Mouse (Mus musculus) heart, adult 2 months (tissue): ENCODE measurements around the gene Folr2.

Experiments
- CTCF ChIP-seq: fragments of 200-600 bp; IDR thresholded peaks from 2 replicates; pipeline ENCODE4 v1.8.1; 2022; ENCODE audit warnings: antibody characterized with exemption, mild to moderate bottlenecking, moderate library complexity
- EP300 ChIP-seq: fragments of 200-500 bp; IDR thresholded peaks from 2 replicates; pipeline ENCODE4 v1.6.1; 2011; ENCODE audit warnings: low read depth, low read length, control low read depth; ENCODE audit not compliant: insufficient read depth
- POLR2A ChIP-seq: fragments of 200-500 bp; IDR thresholded peaks from 2 replicates; pipeline ENCODE4 v1.6.1; 2011; ENCODE audit warnings: mild to moderate bottlenecking, low read depth, low read length, control low read depth; ENCODE audit not compliant: insufficient read depth

DNA sequence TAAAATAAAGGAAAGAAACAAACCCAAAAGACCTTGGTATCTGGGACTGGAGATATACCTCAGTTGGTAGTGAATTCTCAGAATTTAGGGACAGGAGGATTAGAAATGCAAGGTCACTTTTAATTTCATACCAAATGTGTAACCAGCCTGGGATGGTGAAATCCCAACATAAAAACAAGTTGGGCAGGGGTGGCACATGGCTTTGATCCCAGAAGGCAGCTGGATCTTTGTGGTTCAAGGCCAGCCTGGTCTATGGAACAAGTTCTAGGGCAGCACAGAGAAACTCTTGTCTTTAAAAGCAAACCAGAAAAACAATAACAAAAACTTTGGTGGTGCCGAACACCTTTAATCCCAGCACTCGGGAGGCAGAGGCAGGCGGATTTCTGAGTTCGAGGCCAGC lies 10.5 kb upstream of the Folr2 start:
- no peak for TF ChIP-seq EP300
- TF ChIP-seq CTCF = no peak
- TF ChIP-seq POLR2A = no peak
